Mouse (Mus musculus) spleen, postnatal 0 days (tissue): ENCODE results near the gene Adcy4. TPM values are rescaled to one million over a fixed set of nuclear protein-coding genes. Genes with fewer than 3 reads are reported as not detected.

Experiments used
- polyA plus RNA-seq: library from polyadenylated mRNA; unstranded; fragments of >200 nt; fragmentation: Nextera tagmentation; extraction: Ambion mirVana; gene quantifications from 2 replicates; pipeline ENCODE4 v1.2.1, GENCODE M21; 2015

The Adcy4 gene
- polyA plus RNA-seq: 1.9 and 3.1 TPM in 2 replicates

DNA sequence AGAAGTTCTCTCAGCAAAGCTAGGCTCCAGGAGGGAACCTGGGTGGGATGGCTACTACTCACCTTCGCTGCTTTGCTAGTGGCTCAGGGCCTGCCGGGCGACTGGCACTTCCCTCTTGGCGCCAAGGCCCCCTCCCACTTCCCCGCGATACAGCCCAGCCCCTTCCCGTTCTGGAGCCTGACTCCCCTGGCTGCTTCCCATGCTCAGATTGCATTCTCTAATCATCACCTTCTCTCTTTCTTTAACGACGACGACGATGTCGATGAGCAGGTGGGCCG is at the start of gene Adcy4:
TSS of gene Adcy4 (minus strand) at position 138 of the 278 bp plus-strand sequence.

DNA sequence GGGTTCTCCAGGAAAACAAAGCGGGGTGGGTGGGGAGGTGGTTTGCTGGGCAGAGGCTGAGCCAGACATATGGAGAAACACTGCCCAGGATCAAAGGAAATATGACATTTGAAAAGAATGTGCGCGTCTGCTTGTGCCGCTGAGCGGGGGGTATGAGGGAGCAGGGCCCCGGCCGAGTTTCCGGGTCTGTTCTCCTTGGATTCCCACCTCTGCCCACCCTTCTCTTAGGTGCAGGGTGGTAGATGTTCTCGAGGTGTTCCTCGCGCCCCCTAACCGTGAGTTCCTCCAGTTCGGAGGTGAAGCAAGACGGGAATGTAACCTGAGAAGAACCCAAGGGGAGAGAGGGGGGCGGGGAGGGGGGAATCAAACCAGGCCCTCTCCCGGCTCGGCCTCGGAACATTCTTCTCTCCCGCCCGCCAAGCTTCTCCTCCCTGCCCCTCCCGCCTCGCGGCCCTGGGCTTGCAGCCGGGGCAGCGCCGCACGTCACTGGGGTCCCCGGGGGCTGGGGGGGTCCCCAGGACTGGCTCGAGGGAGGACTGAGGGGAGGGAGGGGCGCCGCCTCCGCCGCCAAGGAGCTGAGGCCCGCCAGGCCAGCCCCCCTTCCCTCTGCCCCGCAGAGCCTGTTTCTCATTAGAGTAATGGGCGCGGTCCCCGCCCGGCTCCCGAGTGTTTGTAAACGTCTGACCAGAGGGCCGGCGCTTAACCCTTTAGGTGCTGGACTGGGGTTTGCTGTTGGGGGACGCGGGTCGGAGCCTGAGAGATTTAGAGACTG is 39.3 kb upstream of the Adcy4 start, which contains the start of gene Nfatc4:
TSS of gene Nfatc4 (plus strand) at position 154 of the 772 bp plus-strand sequence.

DNA sequence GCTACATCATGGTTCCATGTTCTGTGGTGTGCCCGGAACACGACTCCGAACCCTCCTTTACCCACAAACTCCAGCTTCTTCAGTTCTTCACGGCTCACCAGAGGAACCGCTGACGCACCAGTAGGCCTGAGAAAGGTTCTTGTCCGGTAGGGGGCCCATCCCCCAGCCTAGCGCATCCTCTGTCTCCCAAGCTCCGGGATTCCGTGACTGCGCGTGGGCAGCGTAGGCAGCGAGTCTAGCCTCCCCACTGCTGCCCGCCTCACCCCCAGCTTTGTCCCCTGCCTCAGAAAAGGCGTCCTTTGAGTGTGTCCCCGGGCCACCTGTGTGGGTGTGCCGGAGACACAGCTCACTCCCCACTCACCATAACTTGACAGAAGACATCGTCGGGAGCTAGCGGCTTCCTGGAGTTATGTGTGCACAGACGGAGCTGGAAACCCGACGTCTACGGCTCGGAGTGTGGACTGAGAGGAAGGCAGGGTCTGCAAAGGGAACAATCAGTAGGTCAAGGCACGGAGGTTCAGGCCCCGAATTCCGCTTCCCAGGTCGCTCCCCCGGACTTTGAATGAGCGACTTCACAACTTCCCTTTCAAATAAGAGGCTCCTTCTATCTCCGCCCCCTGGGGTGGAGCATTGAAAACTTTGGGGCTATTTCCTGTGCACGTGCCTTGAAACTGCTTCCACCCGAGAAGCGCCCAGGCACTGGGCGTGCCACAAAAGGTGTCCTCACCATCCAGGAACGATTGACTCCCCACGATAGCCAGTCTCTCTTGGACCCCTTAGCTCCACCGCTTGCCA is 4.6 kb upstream of the Adcy4 start, which contains the start of gene Ripk3:
TSS of gene Ripk3 (minus strand) at position 610 of the 795 bp plus-strand sequence.

DNA sequence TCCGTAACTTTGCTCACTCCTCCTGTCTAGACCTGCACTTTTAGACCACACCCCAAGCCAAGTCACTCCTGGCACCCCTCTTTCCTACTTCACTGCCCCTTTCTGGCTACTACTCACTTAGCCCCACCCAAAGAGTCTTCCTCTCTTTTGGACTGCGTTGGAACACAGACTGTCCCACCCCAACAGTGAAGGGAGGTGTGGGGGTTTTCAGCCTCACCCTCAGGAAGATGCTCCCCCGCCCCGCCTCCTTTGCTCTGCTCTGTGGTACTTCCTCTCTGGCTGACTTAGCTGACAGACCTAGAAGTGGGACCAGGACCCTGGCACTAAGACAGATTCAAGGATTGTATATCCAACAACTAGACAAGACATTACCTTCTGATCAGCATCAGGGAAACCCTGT is 18.2 kb downstream of the Adcy4 start, which contains the start of gene Ltb4r1:
TSS of gene Ltb4r1 (plus strand) at position 267 of the 400 bp plus-strand sequence.

DNA sequence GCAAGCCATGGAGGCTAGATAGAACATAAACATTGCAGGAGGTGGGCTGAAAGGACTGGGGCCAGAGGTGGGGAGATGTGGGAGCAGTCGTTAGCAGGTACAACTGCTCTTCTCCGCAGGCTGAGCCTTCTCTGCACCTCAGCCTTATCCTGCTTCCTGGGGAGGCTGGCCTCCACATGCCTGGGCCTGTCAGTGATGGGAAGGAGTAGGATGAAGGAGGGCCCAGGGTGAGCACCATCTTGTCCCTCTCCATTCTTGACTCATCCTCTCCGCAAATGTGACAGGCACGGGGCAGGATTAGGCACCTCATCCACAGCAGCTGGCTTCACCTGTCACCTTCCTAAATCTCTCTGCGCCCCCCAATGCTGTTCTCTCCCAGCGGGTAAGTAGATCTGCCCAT is 22.7 kb downstream of the Adcy4 start, which contains the start of gene Ltb4r2:
TSS of gene Ltb4r2 (plus strand) at position 266 of the 400 bp plus-strand sequence.

DNA sequence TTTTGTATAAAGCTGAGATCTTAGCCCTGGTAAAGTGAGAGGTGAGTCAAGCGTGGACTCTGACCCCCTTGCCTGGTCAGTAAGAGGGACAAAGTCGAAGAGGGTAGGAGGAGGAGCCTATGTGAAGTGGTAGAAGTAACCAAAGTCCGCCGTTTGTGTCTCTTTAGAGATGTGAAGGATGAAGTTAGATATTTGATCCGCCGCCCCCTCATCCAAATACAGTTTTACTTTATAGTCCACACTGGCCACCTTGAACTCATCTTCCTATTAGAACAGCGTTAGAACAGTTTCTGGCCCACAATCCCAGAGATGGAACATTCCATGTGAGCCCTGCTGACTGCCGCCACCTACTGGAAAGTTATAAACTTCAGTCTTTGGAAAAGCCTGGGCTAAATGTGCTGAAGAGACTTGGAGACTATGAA is 25.5 kb downstream of the Adcy4 start, which contains the start of gene Cideb:
TSS of gene Cideb (minus strand) at position 96 of the 422 bp plus-strand sequence.

DNA sequence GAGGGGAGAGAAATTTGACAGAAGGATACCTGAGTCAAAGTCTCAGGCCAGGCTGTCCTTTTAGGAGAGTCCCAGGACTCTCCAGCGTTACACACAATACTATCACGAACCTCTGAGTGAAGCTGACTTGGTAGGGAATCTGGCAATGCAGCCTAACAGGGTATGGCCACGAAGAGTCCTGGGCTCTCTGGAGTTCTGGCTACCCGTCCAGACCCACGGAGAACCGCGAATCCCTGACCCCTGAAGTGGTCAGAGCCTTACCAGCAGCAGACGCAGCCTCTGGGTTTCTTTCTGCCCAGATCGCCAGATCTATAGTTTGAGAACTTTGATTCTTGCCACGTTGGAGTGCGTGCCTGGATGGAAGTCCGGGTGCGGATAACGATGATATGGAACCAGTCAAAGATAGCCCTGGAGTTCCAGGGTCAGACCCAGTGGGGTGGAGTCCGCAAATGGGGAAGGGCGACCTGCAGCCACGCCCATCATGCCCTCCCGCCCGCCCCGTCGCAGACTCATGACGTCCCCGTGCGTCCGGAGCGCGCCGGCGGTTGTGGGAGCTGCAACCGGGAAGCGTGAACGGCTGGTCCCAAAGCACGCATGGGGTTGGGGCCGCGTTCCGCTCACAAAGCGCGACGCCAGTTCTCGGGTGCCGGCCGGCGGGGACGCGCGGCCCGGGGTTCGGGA is 38.6 kb downstream of the Adcy4 start, which contains the start of the genes Dhrs1 and Nop9:
TSS of gene Dhrs1 (minus strand) at position 511 of the 681 bp plus-strand sequence.
TSS of gene Nop9 (plus strand) at position 514 of the 681 bp plus-strand sequence.

DNA sequence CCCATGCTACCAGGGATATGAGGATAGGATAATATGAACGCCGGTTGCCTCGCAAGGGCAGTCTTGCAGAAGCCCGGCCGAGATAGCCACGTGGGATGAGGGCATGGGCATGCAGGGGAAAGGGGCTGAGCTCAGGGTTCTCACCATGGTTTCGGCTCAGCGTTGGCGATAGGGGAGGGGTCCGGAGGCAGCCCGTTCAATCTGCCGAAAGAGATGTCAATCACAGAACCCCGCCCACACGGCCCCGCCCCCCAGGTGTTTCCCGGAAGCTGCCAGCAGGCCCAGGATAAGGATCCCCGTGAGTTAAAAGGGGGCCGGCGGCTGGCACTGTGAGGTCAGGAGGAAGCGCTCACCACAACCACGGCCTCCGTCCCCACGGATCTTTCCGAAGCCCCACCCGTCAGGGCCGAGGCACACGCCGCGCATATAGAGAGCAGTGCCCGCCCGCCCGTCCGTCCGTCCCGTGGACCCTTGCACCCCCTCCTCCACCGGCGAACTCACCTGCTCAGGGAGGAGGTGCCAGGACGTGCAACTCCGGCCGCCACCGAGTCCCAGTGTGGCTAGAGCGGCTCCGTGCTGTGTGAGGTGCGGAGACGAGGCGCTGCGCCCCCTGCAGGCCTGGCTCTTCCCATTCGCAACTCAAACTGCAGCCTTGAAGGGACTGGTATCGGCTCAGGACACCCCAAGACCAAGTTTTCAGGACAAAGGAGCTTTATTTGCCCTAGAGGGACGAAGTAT is 62.0 kb downstream of the Adcy4 start, which contains the start of gene Rabggta:
TSS of gene Rabggta (minus strand) at position 564 of the 738 bp plus-strand sequence.

Other genes starting within 250 kb of the Adcy4 start
- 74.2 and 76.3 TPM in 2 replicates for gene Pck2, start 243.8 kb downstream of the Adcy4 start, polyA plus RNA-seq
- gene Dcaf11, start 224.1 kb downstream of the Adcy4 start, polyA plus RNA-seq: 36.9 and 41.9 TPM in 2 replicates
- 2.7 and 3.2 TPM in 2 replicates for gene A730061H03Rik, start 223.7 kb downstream of the Adcy4 start, polyA plus RNA-seq
- gene Fitm1, start 208.5 kb downstream of the Adcy4 start, polyA plus RNA-seq: 0.37 and 0.45 TPM in 2 replicates
- gene Psme1, start 206.0 kb downstream of the Adcy4 start, polyA plus RNA-seq: 145 and 162 TPM in 2 replicates
- gene Emc9, start 198.8 kb downstream of the Adcy4 start, polyA plus RNA-seq: 46.7 and 47.4 TPM in 2 replicates
- gene Psme2, start 193.0 kb downstream of the Adcy4 start, polyA plus RNA-seq: 233 and 255 TPM in 2 replicates
- gene Rnf31, start 192.4 kb downstream of the Adcy4 start, polyA plus RNA-seq: 16.4 and 19.3 TPM in 2 replicates
- gene Irf9, start 180.5 kb downstream of the Adcy4 start, polyA plus RNA-seq: 34.6 and 38.5 TPM in 2 replicates
- gene Rec8, start 166.1 kb downstream of the Adcy4 start, polyA plus RNA-seq: 5.8 and 7.8 TPM in 2 replicates
- gene Ipo4, start 148.1 kb downstream of the Adcy4 start, polyA plus RNA-seq: 24.1 and 28.0 TPM in 2 replicates
- 0.64 and 1.7 TPM in 2 replicates for gene Gm49378, start 146.2 kb downstream of the Adcy4 start, polyA plus RNA-seq
- 56.5 and 57.4 TPM in 2 replicates for gene Tm9sf1, start 140.3 kb downstream of the Adcy4 start, polyA plus RNA-seq
- gene Tssk4, start 133.9 kb downstream of the Adcy4 start, polyA plus RNA-seq: 0.56 and 0.63 TPM in 2 replicates
- 30.4 TPM in 2 replicates for gene Mdp1, start 123.6 kb downstream of the Adcy4 start, polyA plus RNA-seq
- gene Gmpr2, start 112.2 kb downstream of the Adcy4 start, polyA plus RNA-seq: 27.5 and 30.5 TPM in 2 replicates
- gene Nedd8, start 112.0 kb downstream of the Adcy4 start, polyA plus RNA-seq: 303 and 330 TPM in 2 replicates
- gene Tinf2, start 102.3 kb downstream of the Adcy4 start, polyA plus RNA-seq: 25.8 and 29.4 TPM in 2 replicates
- gene Tgm1, start 70.2 kb downstream of the Adcy4 start, polyA plus RNA-seq: 1.5 and 2.0 TPM in 2 replicates
- gene Rabggta, start 61.8 kb downstream of the Adcy4 start, polyA plus RNA-seq: 9.9 and 14.2 TPM in 2 replicates
- gene Dhrs1, start 38.4 kb downstream of the Adcy4 start, polyA plus RNA-seq: 29.1 and 35.1 TPM in 2 replicates
- gene Nop9, start 38.4 kb downstream of the Adcy4 start, polyA plus RNA-seq: 28.7 and 31.5 TPM in 2 replicates
- gene Cideb, start 25.6 kb downstream of the Adcy4 start, polyA plus RNA-seq: 0.23 TPM in 1 of 2 replicates, not detected in the other
- 0.49 and 0.78 TPM in 2 replicates for gene Ltb4r2, start 22.7 kb downstream of the Adcy4 start, polyA plus RNA-seq
- gene Ltb4r1, start 18.1 kb downstream of the Adcy4 start, polyA plus RNA-seq: 33.2 and 51.6 TPM in 2 replicates
- 28.4 and 31.4 TPM in 2 replicates for gene Ripk3, start 4.8 kb upstream of the Adcy4 start, polyA plus RNA-seq
- gene Nfatc4, start 39.0 kb upstream of the Adcy4 start, polyA plus RNA-seq: 4.8 and 7.3 TPM in 2 replicates
- 1.6 and 2.8 TPM in 2 replicates for gene Nynrin, start 69.9 kb upstream of the Adcy4 start, polyA plus RNA-seq
- gene Cbln3, start 100.3 kb upstream of the Adcy4 start, polyA plus RNA-seq: 0.05 and 0.22 TPM in 2 replicates
- 7.6 and 10.2 TPM in 2 replicates for gene Khnyn, start 100.9 kb upstream of the Adcy4 start, polyA plus RNA-seq
- gene Sdr39u1, start 116.2 kb upstream of the Adcy4 start, polyA plus RNA-seq: 22.0 and 25.5 TPM in 2 replicates
- gene Cma1, start 160.6 kb upstream of the Adcy4 start, polyA plus RNA-seq: 249 and 554 TPM in 2 replicates
- gene Cma2, start 166.9 kb upstream of the Adcy4 start, polyA plus RNA-seq: 0.45 and 0.92 TPM in 2 replicates
- gene Mcpt1, start 233.9 kb upstream of the Adcy4 start, polyA plus RNA-seq: 0.36 and 0.63 TPM in 2 replicates
- not detected in 2 replicates for gene Mcpt9, start 246.4 kb upstream of the Adcy4 start, polyA plus RNA-seq